Mouse (Mus musculus): ENCODE measurements around the gene Pbld2.

Gene Pbld2

GRCm38 (mm10) chr10:63062696-63063095, 38.6 kb downstream of the Pbld2 start:
- in situ Hi-C loops (cut with MseI, MboI) = no loop called here

- in situ Hi-C loops (cut with MseI, MboI) = no loop called here
These were observed 39.2 kb downstream of the Pbld2 start for GRCm38 (mm10) chr10:63063365-63063764.

- in situ Hi-C loops (cut with MseI, MboI) = no loop called here
These were observed 40.4 kb downstream of the Pbld2 start for GRCm38 (mm10) chr10:63064516-63064915.

GRCm38 (mm10) chr10:63065561-63065960, 41.4 kb downstream of the Pbld2 start:
- in situ Hi-C loops (cut with MseI, MboI) = no loop called here

GRCm38 (mm10) chr10:63065988-63066387, 41.9 kb downstream of the Pbld2 start:
- in situ Hi-C loops (cut with MseI, MboI) = no loop called here

GRCm38 (mm10) chr10:63086304-63086703, 62.2 kb downstream of the Pbld2 start:
- in situ Hi-C loops (cut with MseI, MboI) = no loop called here

GRCm38 (mm10) chr10:63089103-63089757, 65.1 kb downstream of the Pbld2 start:
- in situ Hi-C loops (cut with MseI, MboI) = no loop called here

GRCm38 (mm10) chr10:63089758-63090571, 65.8 kb downstream of the Pbld2 start:
- in situ Hi-C loops (cut with MseI, MboI) = no loop called here

- in situ Hi-C loops (cut with MseI, MboI) = no loop called here
These were observed 67.8 kb downstream of the Pbld2 start for GRCm38 (mm10) chr10:63091915-63092314.

- in situ Hi-C loops (cut with MseI, MboI) = no loop called here
These were observed 68.8 kb downstream of the Pbld2 start for GRCm38 (mm10) chr10:63092616-63093550.

- in situ Hi-C loops (cut with MseI, MboI) = no loop called here
These were observed 72.6 kb downstream of the Pbld2 start for GRCm38 (mm10) chr10:63096757-63097156.

GRCm38 (mm10) chr10:63098191-63098590, 74.1 kb downstream of the Pbld2 start:
- in situ Hi-C loops (cut with MseI, MboI) = no loop called here

- in situ Hi-C loops (cut with MseI, MboI) = no loop called here
These were observed 75.4 kb downstream of the Pbld2 start, which contains the start of gene Atoh7 for GRCm38 (mm10) chr10:63099521-63099920. Atoh7 (plus strand) TSS chr10:63099651.

- in situ Hi-C loops (cut with MseI, MboI) = no loop called here
These were observed 75.9 kb downstream of the Pbld2 start for GRCm38 (mm10) chr10:63099941-63100562.

- in situ Hi-C loops (cut with MseI, MboI) = no loop called here
These were observed 76.5 kb downstream of the Pbld2 start for GRCm38 (mm10) chr10:63100657-63101056.

Measured in mouse trophoblast stem cell (cell line).